In the genomic region with DNA sequence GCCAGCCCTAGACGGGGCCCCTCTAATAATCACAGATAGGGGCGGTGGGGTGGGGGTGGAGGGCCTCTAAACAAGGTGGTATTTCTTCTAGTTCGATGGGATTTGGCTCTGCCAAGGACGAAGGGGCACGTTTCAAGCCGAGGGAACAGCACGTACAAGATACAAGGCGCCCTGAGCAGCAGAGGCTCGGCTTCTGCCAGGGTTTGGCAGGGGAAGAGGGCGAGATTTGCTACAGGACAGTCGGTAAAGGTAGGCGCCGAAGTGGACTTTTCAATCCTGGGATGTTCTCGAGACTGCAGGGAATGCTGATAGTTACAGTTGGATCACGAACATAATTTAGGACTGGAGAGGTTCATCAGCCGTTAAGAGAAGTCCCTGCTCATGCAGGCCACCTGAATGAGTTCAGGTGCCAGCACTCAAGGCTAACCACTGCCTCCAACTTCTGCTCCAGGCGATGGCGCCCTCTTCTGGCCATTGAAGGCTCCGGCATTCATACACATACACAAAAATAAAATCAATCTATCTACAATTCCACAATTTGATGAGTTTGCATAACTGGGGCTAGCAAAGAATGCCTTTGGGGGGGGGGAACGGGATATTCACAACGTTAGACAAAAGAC, we compare ENCODE assay signal across 8 mouse cellular contexts. TPM values are rescaled to one million over a fixed set of nuclear protein-coding genes. Genes with fewer than 3 reads are reported as not detected.
DNase-seq lines count a peak whose midpoint lies in the region; ATAC-seq and TF ChIP-seq lines count a peak whose summit lies in the region.

No protein-coding gene starts in this region.

- DNase-seq in adrenal gland, postnatal 36 days, result peak; percentile 72 to 77
- peak; percentile 73 to 80 for DNase-seq in heart, postnatal 14 days
- no peak for DNase-seq in layer of hippocampus, postnatal 14 days (ENCODE audit: low spot score in 2 of 2)

- H3K36me3 ChIP-seq in E14TG2a.4 (ENCODE audit: insufficient read depth, low read length), result peaks cover 18% of the 10 kb centered on the region
- H3K36me3 ChIP-seq in limb, embryonic 12.5 days, result peaks cover 24% of the 10 kb centered on the region
- H3K36me3 ChIP-seq in midbrain, embryonic 13.5 days, result peaks cover 20% of the 10 kb centered on the region
- peaks cover 14% of the 10 kb centered on the region for H3K36me3 ChIP-seq in stomach, embryonic 16.5 days (ENCODE audit: control insufficient read depth, insufficient read depth, low read length)

- peak overlapping the region; percentile 70 for H3K27ac ChIP-seq in embryonic fibroblast, embryonic 13.5 days (ENCODE audit: insufficient read depth, low read length)
- H3K27ac ChIP-seq in limb, embryonic 12.5 days, result peak overlapping the region; percentile 98
- H3K27ac ChIP-seq in midbrain, embryonic 13.5 days, result no peak overlapping the region
- peak overlapping the region; percentile 99 for H3K27ac ChIP-seq in stomach, embryonic 16.5 days (ENCODE audit: low read length)

- no peak for ATAC-seq in limb, embryonic 12.5 days (ENCODE audit: insufficient number of reproducible peaks, insufficient read depth, low FRiP score, low TSS enrichment, low read depth)
- ATAC-seq in midbrain, embryonic 13.5 days, result no peak
- no peak for ATAC-seq in stomach, embryonic 16.5 days (ENCODE audit: insufficient read depth, low FRiP score)

- peaks cover 16% of the 10 kb centered on the region for H3K27me3 ChIP-seq in E14TG2a.4 (ENCODE audit: insufficient read depth, low read length)
- H3K27me3 ChIP-seq in limb, embryonic 12.5 days, result no peaks in the 10 kb centered on the region
- H3K27me3 ChIP-seq in midbrain, embryonic 13.5 days, result peaks cover 28% of the 10 kb centered on the region
- no peaks in the 10 kb centered on the region for H3K27me3 ChIP-seq in stomach, embryonic 16.5 days (ENCODE audit: control insufficient read depth, insufficient read depth, low read length)

- no peaks in the 10 kb centered on the region for H3K9me3 ChIP-seq in E14TG2a.4 (ENCODE audit: low read length)
- no peaks in the 10 kb centered on the region for H3K9me3 ChIP-seq in limb, embryonic 12.5 days
- no peaks in the 10 kb centered on the region for H3K9me3 ChIP-seq in midbrain, embryonic 13.5 days
- H3K9me3 ChIP-seq in stomach, embryonic 16.5 days (replicated peaks; ENCODE audit: control insufficient read depth, low read length), result no peaks in the 10 kb centered on the region

- peak overlapping the region; percentile 89 for H3K4me3 ChIP-seq in E14TG2a.4 (replicated peaks; ENCODE audit: low read length)
- H3K4me3 ChIP-seq in embryonic fibroblast, embryonic 13.5 days (ENCODE audit: insufficient read depth, low read length), result peak overlapping the region; percentile 12; the same call in 1 of the 2 replicates
- H3K4me3 ChIP-seq in limb, embryonic 12.5 days (replicated peaks), result peak overlapping the region; percentile 94
- peak overlapping the region; percentile 88; the same call in 1 of the 2 replicates for H3K4me3 ChIP-seq in midbrain, embryonic 13.5 days (replicated peaks)
- peak overlapping the region; percentile 92 for H3K4me3 ChIP-seq in stomach, embryonic 16.5 days (replicated peaks; ENCODE audit: low read length)

- peaks cover 78% of the 10 kb centered on the region for H3K4me1 ChIP-seq in E14TG2a.4 (replicated peaks; ENCODE audit: low read depth, low read length)
- 0 out of 2 replicates have a peak, but pooled peaks cover 3% of the 10 kb centered on the region for H3K4me1 ChIP-seq in embryonic fibroblast, embryonic 13.5 days (ENCODE audit: control insufficient read depth, insufficient read depth, low read length)
- peaks cover 42% of the 10 kb centered on the region for H3K4me1 ChIP-seq in limb, embryonic 12.5 days (replicated peaks)
- H3K4me1 ChIP-seq in midbrain, embryonic 13.5 days (replicated peaks), result peaks cover 46% of the 10 kb centered on the region
- peaks cover 46% of the 10 kb centered on the region for H3K4me1 ChIP-seq in stomach, embryonic 16.5 days (ENCODE audit: control insufficient read depth, insufficient read depth, low read length)

- peak overlapping the region; percentile 48 for H3K9ac ChIP-seq in limb, embryonic 12.5 days (replicated peaks)
- no peak overlapping the region for H3K9ac ChIP-seq in midbrain, embryonic 13.5 days (replicated peaks)
- H3K9ac ChIP-seq in stomach, embryonic 16.5 days (ENCODE audit: low read length), result peak overlapping the region; percentile 71

- 7% methylated on average over 21 of the region's 21 CpGs for WGBS in limb, embryonic 12.5 days
- 7% methylated on average over 21 of the region's 21 CpGs for WGBS in midbrain, embryonic 13.5 days
- 3% methylated on average over 21 of the region's 21 CpGs for WGBS in stomach, embryonic 16.5 days

- intact Hi-C loops in heart, postnatal 14 days (cut with DNase I), result no loop called here

- peak overlapping the region; percentile 99 for H3K4me2 ChIP-seq in limb, embryonic 12.5 days
- H3K4me2 ChIP-seq in midbrain, embryonic 13.5 days (replicated peaks), result peak overlapping the region; percentile 95
- H3K4me2 ChIP-seq in stomach, embryonic 16.5 days (ENCODE audit: low read depth, low read length), result peak overlapping the region; percentile 56

- peak; percentile 89 for TF ChIP-seq CTCF in E14TG2a.4 (conservative IDR thresholded peaks at IDR 0.05; ENCODE audit: low read length)
- TF ChIP-seq CTCF in embryonic fibroblast, embryonic 13.5 days (IDR thresholded peaks at IDR 0.05; ENCODE audit: borderline replicate concordance, insufficient read depth, low read length), result peak; percentile 63; the same call in 1 of the 2 replicates

- no peak for TF ChIP-seq POLR2A in embryonic fibroblast, embryonic 13.5 days (IDR thresholded peaks at IDR 0.05; ENCODE audit: low read depth, low read length)

RNA-seq across cellular contexts. Expression of gene Ctdsp1, which starts 0.9 kb away (rescaled TPM):
- 100 to 1,000 TPM; 128 to 176 TPM for total RNA-seq in adrenal gland, postnatal 36 days (2021)
- 58.6 and 78.6 TPM in 2 replicates for polyA plus RNA-seq in embryonic fibroblast, embryonic 13.5 days (2011; ENCODE audit: insufficient read length, low read depth, missing spikeins)
- 100 to 1,000 TPM; 106 to 118 TPM for total RNA-seq in heart, postnatal 14 days (2021)
- polyA plus RNA-seq in limb, embryonic 12.5 days (2016; fragmentation: Nextera tagmentation; extraction: Ambion mirVana), result 75.3 and 78.5 TPM in 2 replicates
- 17.2 and 18.6 TPM in 2 replicates for polyA plus RNA-seq in midbrain, embryonic 13.5 days (2015; fragmentation: Nextera tagmentation; extraction: Ambion mirVana)
- polyA plus RNA-seq in stomach, embryonic 16.5 days (2015; fragmentation: Nextera tagmentation; extraction: Ambion mirVana), result 77.9 and 88.9 TPM in 2 replicates
- total RNA-seq in layer of hippocampus, postnatal 14 days (2021), result 10 to 100 TPM; 23.8 to 28.2 TPM

RNA-seq across cellular contexts. Expression of gene Slc11a1, which starts 15.4 kb away (rescaled TPM):
- 10 to 100 TPM in 1 of 2 experiments, 1 to 10 TPM in 1; 7.9 to 13.1 TPM for total RNA-seq in adrenal gland, postnatal 36 days (2021)
- polyA plus RNA-seq in embryonic fibroblast, embryonic 13.5 days (2011; ENCODE audit: insufficient read length, low read depth, missing spikeins), result 1.1 TPM in 1 of 2 replicates, not detected in the other
- total RNA-seq in heart, postnatal 14 days (2021), result 1 to 10 TPM; 2.7 to 4.1 TPM
- polyA plus RNA-seq in limb, embryonic 12.5 days (2016; fragmentation: Nextera tagmentation; extraction: Ambion mirVana), result 0.85 and 2.2 TPM in 2 replicates
- 0.94 and 2.9 TPM in 2 replicates for polyA plus RNA-seq in midbrain, embryonic 13.5 days (2015; fragmentation: Nextera tagmentation; extraction: Ambion mirVana)
- polyA plus RNA-seq in stomach, embryonic 16.5 days (2015; fragmentation: Nextera tagmentation; extraction: Ambion mirVana), result 7.7 and 8.7 TPM in 2 replicates
- total RNA-seq in layer of hippocampus, postnatal 14 days (2021), result 1 to 10 TPM; 1.6 to 5.3 TPM

RNA-seq across cellular contexts. Expression of gene Vil1, which starts 18.8 kb away (rescaled TPM):
- total RNA-seq in adrenal gland, postnatal 36 days (2021), result 1 to 10 TPM; 1.3 to 1.5 TPM
- polyA plus RNA-seq in embryonic fibroblast, embryonic 13.5 days (2011; ENCODE audit: insufficient read length, low read depth, missing spikeins), result not detected in 2 replicates
- under 1 TPM; 0.65 to 0.83 TPM for total RNA-seq in heart, postnatal 14 days (2021)
- 0.19 TPM in 2 replicates for polyA plus RNA-seq in limb, embryonic 12.5 days (2016; fragmentation: Nextera tagmentation; extraction: Ambion mirVana)
- polyA plus RNA-seq in midbrain, embryonic 13.5 days (2015; fragmentation: Nextera tagmentation; extraction: Ambion mirVana), result 0.20 and 0.30 TPM in 2 replicates
- polyA plus RNA-seq in stomach, embryonic 16.5 days (2015; fragmentation: Nextera tagmentation; extraction: Ambion mirVana), result 29.1 and 29.8 TPM in 2 replicates
- total RNA-seq in layer of hippocampus, postnatal 14 days (2021), result 1 to 10 TPM in 1 of 2 experiments, under 1 TPM in 1; 0.62 to 1.2 TPM

RNA-seq across cellular contexts. Expression of gene Catip, which starts 28.5 kb away (rescaled TPM):
- total RNA-seq in adrenal gland, postnatal 36 days (2021), result under 1 TPM; 0.23 to 0.26 TPM
- 3.6 and 3.7 TPM in 2 replicates for polyA plus RNA-seq in embryonic fibroblast, embryonic 13.5 days (2011; ENCODE audit: insufficient read length, low read depth, missing spikeins)
- under 1 TPM; 0.12 to 0.67 TPM for total RNA-seq in heart, postnatal 14 days (2021)
- 1.5 and 1.6 TPM in 2 replicates for polyA plus RNA-seq in limb, embryonic 12.5 days (2016; fragmentation: Nextera tagmentation; extraction: Ambion mirVana)
- 0.41 and 0.62 TPM in 2 replicates for polyA plus RNA-seq in midbrain, embryonic 13.5 days (2015; fragmentation: Nextera tagmentation; extraction: Ambion mirVana)
- 0.66 and 0.77 TPM in 2 replicates for polyA plus RNA-seq in stomach, embryonic 16.5 days (2015; fragmentation: Nextera tagmentation; extraction: Ambion mirVana)
- total RNA-seq in layer of hippocampus, postnatal 14 days (2021), result 1 to 10 TPM; 1.1 to 1.8 TPM

Comparison
In these comparisons a context has a peak if more than half of its experiments do, and no peak if none do; other contexts are left out.
1. H3K4me3 ChIP-seq: peak in every context shown above with its lines; median percentile 94 in limb, embryonic 12.5 days; 92 in stomach, embryonic 16.5 days; 89 in E14TG2a.4; 88 in midbrain, embryonic 13.5 days; 12 in embryonic fibroblast, embryonic 13.5 days.
2. DNase-seq: peak in adrenal gland, postnatal 36 days (2 of 2) and heart, postnatal 14 days (2 of 2); none in layer of hippocampus, postnatal 14 days (0 of 2).
3. RNA of gene Vil1, which starts 18.8 kb away (polyA plus RNA-seq): 29.1 to 29.8 TPM in stomach, embryonic 16.5 days; 0.20 to 0.30 TPM in midbrain, embryonic 13.5 days, 0.19 TPM in limb, embryonic 12.5 days and not detected in embryonic fibroblast, embryonic 13.5 days; every median in the first group is over 10 times any median in the second.
4. Peak in every context shown above with its lines, with median percentiles within 50 percentile points of each other: H3K4me2 ChIP-seq.